Mouse (Mus musculus) olfactory bulb, adult 2 months (tissue): ENCODE results near the gene Uts2r.

Experiments
- CTCF ChIP-seq: fragments of 200-500 bp; IDR thresholded peaks from 2 replicates; pipeline ENCODE4 v1.5.1; 2012; ENCODE audit warnings: low read depth, mild to moderate bottlenecking, low read length, moderate library complexity; ENCODE audit not compliant: insufficient read depth
- POLR2A ChIP-seq: fragments of 200-500 bp; IDR thresholded peaks from 2 replicates; pipeline ENCODE4 v1.6.1; 2012; ENCODE audit warnings: mild to moderate bottlenecking, low read depth, low read length, moderate library complexity; ENCODE audit not compliant: insufficient read depth

GRCm38 (mm10) chr11:121127441-121127840 lies 32.6 kb upstream of the Uts2r start:
- TF ChIP-seq CTCF (no peak), POLR2A (no peak)
